Mouse (Mus musculus) induced T-regulatory cell, adult 2 months (primary cell): ENCODE measurements around the gene Hexdc.
A peak's percentile ranks its signal among the peaks of the same experiment; 100 is the strongest.

Experiments used
- DNase-seq: peaks from one replicate; pipeline ENCODE4 v3.0.0-alpha.2; 2012; ENCODE audit warnings: low read depth

Hexdc gene

GRCm38 (mm10) chr11:121204161-121205006 lies at the start of gene Hexdc, which contains the start of gene Ogfod3:
Hexdc (plus strand) TSS chr11:121204433.
Ogfod3 (minus strand) TSS chr11:121204711.
- DNase-seq, result peak; percentile 97

- DNase-seq, result no peak
Measured at GRCm38 (mm10) chr11:121156411-121156891, 47.8 kb upstream of the Hexdc start.

GRCm38 (mm10) chr11:121159971-121160370 lies 44.3 kb upstream of the Hexdc start, which contains the start of gene Uts2r:
Uts2r (plus strand) TSS chr11:121160271.
- DNase-seq, result no peak

- no peak for DNase-seq
Measured at GRCm38 (mm10) chr11:121160636-121161346, 43.4 kb upstream of the Hexdc start.

GRCm38 (mm10) chr11:121163751-121164150 lies 40.5 kb upstream of the Hexdc start:
- no peak for DNase-seq

- no peak for DNase-seq
Measured at GRCm38 (mm10) chr11:121173203-121173602, 31.0 kb upstream of the Hexdc start.

- DNase-seq, result no peak
Measured at GRCm38 (mm10) chr11:121174234-121174633, 30.0 kb upstream of the Hexdc start.

- DNase-seq, result peak; percentile 68
Measured at GRCm38 (mm10) chr11:121176285-121177270, 27.7 kb upstream of the Hexdc start.

- no peak for DNase-seq
Measured at GRCm38 (mm10) chr11:121189681-121190080, 14.6 kb upstream of the Hexdc start.

GRCm38 (mm10) chr11:121192742-121193141 lies 11.5 kb upstream of the Hexdc start:
- no peak for DNase-seq

- DNase-seq, result no peak
Measured at GRCm38 (mm10) chr11:121193415-121193814, 10.8 kb upstream of the Hexdc start.

GRCm38 (mm10) chr11:121198622-121199021 lies 5.6 kb upstream of the Hexdc start:
- DNase-seq, result no peak

- no peak for DNase-seq
Measured at GRCm38 (mm10) chr11:121199851-121200250, 4.4 kb upstream of the Hexdc start.

GRCm38 (mm10) chr11:121200781-121201180 lies 3.5 kb upstream of the Hexdc start:
- no peak for DNase-seq

- DNase-seq, result peak; percentile 68
Measured at GRCm38 (mm10) chr11:121201436-121202198, 2.6 kb upstream of the Hexdc start.

GRCm38 (mm10) chr11:121203859-121204160 lies 423 bp upstream of the Hexdc start:
- no peak for DNase-seq

- DNase-seq, result no peak
Measured at GRCm38 (mm10) chr11:121216831-121217230, 12.6 kb downstream of the Hexdc start.

- no peak for DNase-seq
Measured at GRCm38 (mm10) chr11:121219776-121220175, 15.5 kb downstream of the Hexdc start.

GRCm38 (mm10) chr11:121220771-121221170 lies 16.5 kb downstream of the Hexdc start:
- DNase-seq, result no peak

GRCm38 (mm10) chr11:121221321-121222010 lies 17.2 kb downstream of the Hexdc start:
- no peak for DNase-seq
